ENCODE assay signal across 9 mouse cellular contexts in the genomic region with DNA sequence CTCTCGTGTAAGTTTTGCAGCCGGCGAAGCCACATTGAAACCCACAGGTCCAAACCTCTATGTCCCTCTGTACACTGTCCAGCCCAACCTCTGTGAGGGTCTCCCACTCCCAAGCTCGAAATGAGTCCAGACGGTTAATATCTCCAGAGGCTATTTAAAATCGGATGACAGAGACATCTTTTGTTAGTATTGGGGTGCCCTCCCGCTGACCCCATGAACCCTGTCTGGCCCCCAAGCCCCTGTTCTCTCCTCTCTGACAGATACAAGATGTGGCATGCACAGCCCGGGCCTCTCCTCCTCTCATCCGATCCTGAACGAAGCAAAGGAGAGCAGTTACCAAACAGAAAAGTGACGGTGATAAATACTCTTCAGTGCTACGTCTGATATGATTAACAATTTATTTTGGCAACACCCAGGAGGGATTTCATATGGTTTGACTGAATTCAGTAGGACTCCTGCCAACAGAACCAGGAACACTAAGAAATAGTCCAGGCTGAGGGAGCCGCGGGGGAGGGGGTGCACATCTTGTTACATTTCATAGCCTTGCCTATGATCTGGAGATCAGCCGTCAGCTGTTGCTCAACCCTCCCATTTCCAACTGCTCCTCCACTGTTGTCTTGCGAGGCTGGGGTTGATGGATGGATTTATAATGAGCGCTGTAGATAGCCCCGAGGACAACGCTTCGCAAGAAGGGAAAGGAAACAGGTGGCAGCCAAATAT.
DNase-seq lines count a peak whose midpoint lies in the region; ATAC-seq lines count a peak whose summit lies in the region.
"Had no signal": no experiment of that assay in that cellular context is flagged by ENCODE, and none has a peak within 500 bp of the region (broad histone marks: within the 10 kb centered on the region; RNA-seq: fewer than 3 reads in every experiment).

No protein-coding gene starts in this region.

- H3K9ac ChIP-seq in hindbrain, embryonic 13.5 days = no peak overlapping the region
- H3K9ac ChIP-seq in stomach, embryonic 15.5 days = no peak overlapping the region
- H3K9ac ChIP-seq: liver, embryonic 13.5 days had no signal

- no peaks in the 10 kb centered on the region for H3K9me3 ChIP-seq in hindbrain, embryonic 10.5 days
- H3K9me3 ChIP-seq in hindbrain, embryonic 13.5 days = no peaks in the 10 kb centered on the region
- no peaks in the 10 kb centered on the region for H3K9me3 ChIP-seq in stomach, embryonic 15.5 days
- H3K9me3 ChIP-seq: liver, embryonic 13.5 days had no signal

- H3K36me3 ChIP-seq in hindbrain, embryonic 10.5 days = no peaks in the 10 kb centered on the region
- no peaks in the 10 kb centered on the region for H3K36me3 ChIP-seq in hindbrain, embryonic 13.5 days
- H3K36me3 ChIP-seq in stomach, embryonic 15.5 days = no peaks in the 10 kb centered on the region
- H3K36me3 ChIP-seq: liver, embryonic 13.5 days had no signal

- no peak for DNase-seq in hindbrain, embryonic 10.5 days (ENCODE audit: low spot score)
- peak; percentile 88 for DNase-seq in adipocyte (ENCODE audit: low spot score)
- DNase-seq in heart, adult 8-10 months (ENCODE audit: low spot score) = peak; percentile 19
- DNase-seq in layer of hippocampus, adult 8-10 months (ENCODE audit: low spot score in 2 of 2) = peak; percentile 73 to 81
- DNase-seq in thymus, postnatal 36 days = no peak
- no peak for DNase-seq in thymus, postnatal 14 days
- DNase-seq: liver, embryonic 13.5 days had no signal

- H3K27ac ChIP-seq in hindbrain, embryonic 10.5 days = 0 out of 2 replicates have a peak overlapping the region, but pooled peaks have one; percentile 35
- H3K27ac ChIP-seq in hindbrain, embryonic 13.5 days = no peak overlapping the region
- peak overlapping the region; percentile 42 for H3K27ac ChIP-seq in stomach, embryonic 15.5 days
- H3K27ac ChIP-seq: liver, embryonic 13.5 days had no signal

- no peak overlapping the region for H3K4me3 ChIP-seq in hindbrain, embryonic 10.5 days
- H3K4me3 ChIP-seq in hindbrain, embryonic 13.5 days = no peak overlapping the region
- H3K4me3 ChIP-seq in stomach, embryonic 15.5 days (replicated peaks) = no peak overlapping the region
- H3K4me3 ChIP-seq: liver, embryonic 13.5 days had no signal

- WGBS in hindbrain, embryonic 10.5 days = 78% methylated on average over 20 of the region's 20 CpGs
- WGBS in hindbrain, embryonic 13.5 days = 57% methylated on average over 20 of the region's 20 CpGs
- WGBS in stomach, embryonic 15.5 days = 21% methylated on average over 20 of the region's 20 CpGs

- no peaks in the 10 kb centered on the region for H3K27me3 ChIP-seq in hindbrain, embryonic 10.5 days (ENCODE audit: insufficient read depth, poor library complexity, severe bottlenecking)
- H3K27me3 ChIP-seq in hindbrain, embryonic 13.5 days = no peaks in the 10 kb centered on the region
- H3K27me3 ChIP-seq in stomach, embryonic 15.5 days (replicated peaks) = no peaks in the 10 kb centered on the region
- H3K27me3 ChIP-seq: liver, embryonic 13.5 days had no signal

- H3K4me2 ChIP-seq in hindbrain, embryonic 13.5 days = no peak overlapping the region
- H3K4me2 ChIP-seq in stomach, embryonic 15.5 days = peak overlapping the region; percentile 34
- H3K4me2 ChIP-seq: liver, embryonic 13.5 days had no signal

- H3K4me1 ChIP-seq in hindbrain, embryonic 10.5 days (replicated peaks) = peaks cover 8% of the 10 kb centered on the region
- peaks cover 7% of the 10 kb centered on the region for H3K4me1 ChIP-seq in hindbrain, embryonic 13.5 days (replicated peaks)
- peaks cover 11% of the 10 kb centered on the region; the same call in 1 of the 2 replicates for H3K4me1 ChIP-seq in stomach, embryonic 15.5 days

- ATAC-seq in hindbrain, embryonic 13.5 days (ENCODE audit: low FRiP score) = no peak
- peak; percentile 86 for ATAC-seq in stomach, embryonic 15.5 days (ENCODE audit: insufficient read depth, low FRiP score, low read depth)

Comparison
In these comparisons a context has a peak if more than half of its experiments do, and no peak if none do; other contexts are left out.
1. DNase-seq: peak in adipocyte (single experiment), heart, adult 8-10 months (single experiment) and layer of hippocampus, adult 8-10 months (2 of 2); none in hindbrain, embryonic 10.5 days (single experiment), thymus, postnatal 36 days (0 of 2) and thymus, postnatal 14 days (single experiment).